Mouse (Mus musculus): ENCODE measurements around the gene Srcin1. TPM values are rescaled to one million over a fixed set of nuclear protein-coding genes. Genes with fewer than 3 reads are reported as not detected.

The Srcin1 gene
- polyA plus RNA-seq, 1 experiment from 2014 or later, result 0.48 TPM

GRCm38 (mm10) chr11:97525313-97525712, 50.7 kb downstream of the Srcin1 start:
- peaks cover 12% of the 10 kb centered on the region for H3K4me1 ChIP-seq
- H3K9me3 ChIP-seq, result no peaks in the 10 kb centered on the region
- H3K27ac ChIP-seq, result no peak overlapping the region
- no peaks in the 10 kb centered on the region for H3K36me3 ChIP-seq
- peaks cover 18% of the 10 kb centered on the region for H3K27me3 ChIP-seq
- no peak overlapping the region for H3K4me3 ChIP-seq
- 85% methylated on average over 6 of the region's 6 CpGs for WGBS
- no peak overlapping the region for H3K9ac ChIP-seq
- no peak for ATAC-seq (ENCODE audit: low FRiP score, low read depth)
- no peak overlapping the region for H3K4me2 ChIP-seq (replicated peaks)

GRCm38 (mm10) chr11:97524306-97524705, 51.7 kb downstream of the Srcin1 start:
- Histone ChIP-seq H3K36me3 (no peaks in the 10 kb centered on the region), H3K4me3 (no peak overlapping the region), H3K27ac (no peak overlapping the region), H3K4me1 (peaks cover 12% of the 10 kb centered on the region), H3K4me2 (replicated peaks) (no peak overlapping the region), H3K9me3 (no peaks in the 10 kb centered on the region), H3K9ac (no peak overlapping the region), H3K27me3 (0 out of 2 replicates have a peak, but pooled peaks cover 9% of the 10 kb centered on the region)
- WGBS, result 38% methylated on average over 9 of the region's 9 CpGs
- ATAC-seq (ENCODE audit: low FRiP score, low read depth), result no peak

- no peak for ATAC-seq (ENCODE audit: low FRiP score, low read depth)
- no peak overlapping the region for H3K4me2 ChIP-seq (replicated peaks)
These were observed 52.1 kb downstream of the Srcin1 start for GRCm38 (mm10) chr11:97523827-97524261.

DNA sequence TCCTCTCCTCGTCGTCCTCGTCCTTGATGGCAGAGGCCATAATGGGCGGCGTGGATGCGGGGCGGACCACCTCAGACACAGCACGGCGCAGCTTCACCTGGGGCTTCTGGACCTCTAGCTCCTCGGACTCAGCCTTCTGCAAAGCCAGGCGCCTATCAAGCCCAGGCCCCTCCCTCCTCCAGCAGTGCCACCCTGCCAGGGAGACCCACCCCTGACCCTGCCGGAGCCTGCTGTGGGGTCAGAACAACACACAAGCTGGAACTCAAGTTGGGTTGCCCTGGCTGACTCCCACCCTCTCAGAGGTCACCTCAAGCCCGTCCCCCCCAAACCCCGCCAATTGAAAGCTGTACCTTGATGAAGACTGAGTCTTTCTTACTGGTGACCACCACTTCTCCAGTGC, 52.9 kb downstream of the Srcin1 start:
- H3K9me3 ChIP-seq, result no peaks in the 10 kb centered on the region
- H3K9ac ChIP-seq, result no peak overlapping the region
- H3K4me2 ChIP-seq (replicated peaks), result no peak overlapping the region
- no peak for ATAC-seq (ENCODE audit: low FRiP score, low read depth)
- WGBS, result 78% methylated on average over 14 of the region's 14 CpGs
- H3K4me1 ChIP-seq, result peaks cover 12% of the 10 kb centered on the region
- no peaks in the 10 kb centered on the region for H3K36me3 ChIP-seq
- no peak overlapping the region for H3K27ac ChIP-seq
- 0 out of 2 replicates have a peak, but pooled peaks cover 3% of the 10 kb centered on the region for H3K27me3 ChIP-seq
- H3K4me3 ChIP-seq, result no peak overlapping the region

More at GRCm38 (mm10) chr11:97523827-97524261, 52.1 kb downstream of the Srcin1 start:
- no peaks in the 10 kb centered on the region for H3K9me3 ChIP-seq
- no peaks in the 10 kb centered on the region for H3K36me3 ChIP-seq
- no peak overlapping the region for H3K4me3 ChIP-seq
- no peak overlapping the region for H3K27ac ChIP-seq
- H3K9ac ChIP-seq, result no peak overlapping the region
- H3K4me1 ChIP-seq, result peaks cover 12% of the 10 kb centered on the region
- H3K27me3 ChIP-seq, result 0 out of 2 replicates have a peak, but pooled peaks cover 8% of the 10 kb centered on the region
- WGBS, result 3% methylated on average over 1 of the region's 1 CpGs

DNA sequence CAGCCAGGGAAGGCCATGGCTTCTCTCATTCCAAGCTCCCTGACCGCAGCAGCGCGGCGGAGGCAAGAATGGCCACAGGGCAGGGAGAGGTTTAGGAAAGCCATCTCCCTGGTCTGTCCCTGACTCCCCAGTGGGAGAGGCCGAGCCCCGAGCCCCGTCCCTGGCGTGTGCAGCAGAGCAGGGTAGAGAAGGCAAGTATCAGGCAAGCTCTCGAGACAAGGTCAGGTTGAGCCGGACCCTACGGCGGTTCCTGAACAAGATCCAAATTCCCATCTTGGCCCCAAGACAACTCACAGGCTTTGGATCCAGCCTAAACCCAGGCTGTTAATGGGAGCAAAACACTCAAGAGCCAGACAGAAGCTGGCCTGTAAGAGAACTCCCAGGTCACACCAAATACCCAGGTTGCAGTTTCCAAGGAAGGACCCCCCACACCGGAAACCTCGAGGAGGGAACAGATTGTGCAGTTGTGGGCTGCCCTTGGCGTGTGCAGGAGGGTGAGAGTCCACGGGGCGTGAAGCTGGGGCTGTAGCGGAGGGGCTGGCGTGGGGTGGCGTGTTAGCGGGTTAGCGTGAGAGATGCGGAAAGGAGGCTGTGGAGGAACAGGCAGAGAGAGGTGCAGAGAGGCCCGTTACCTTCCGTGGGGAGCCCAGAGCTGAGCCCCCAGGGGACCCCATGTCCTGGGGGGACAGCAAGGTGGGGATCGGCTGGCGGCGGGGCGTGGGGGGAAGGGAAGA, 54.1 kb downstream of the Srcin1 start:
- H3K9ac ChIP-seq, result no peak overlapping the region
- no peaks in the 10 kb centered on the region for H3K36me3 ChIP-seq
- H3K27me3 ChIP-seq, result 0 out of 2 replicates have a peak, but pooled peaks cover 3% of the 10 kb centered on the region
- WGBS, result 85% methylated on average over 29 of the region's 29 CpGs
- H3K4me3 ChIP-seq, result no peak overlapping the region
- peaks cover 12% of the 10 kb centered on the region for H3K4me1 ChIP-seq
- no peaks in the 10 kb centered on the region for H3K9me3 ChIP-seq
- ATAC-seq (ENCODE audit: low FRiP score, low read depth), result no peak
- no peak overlapping the region for H3K4me2 ChIP-seq (replicated peaks)
- H3K27ac ChIP-seq, result no peak overlapping the region

DNA sequence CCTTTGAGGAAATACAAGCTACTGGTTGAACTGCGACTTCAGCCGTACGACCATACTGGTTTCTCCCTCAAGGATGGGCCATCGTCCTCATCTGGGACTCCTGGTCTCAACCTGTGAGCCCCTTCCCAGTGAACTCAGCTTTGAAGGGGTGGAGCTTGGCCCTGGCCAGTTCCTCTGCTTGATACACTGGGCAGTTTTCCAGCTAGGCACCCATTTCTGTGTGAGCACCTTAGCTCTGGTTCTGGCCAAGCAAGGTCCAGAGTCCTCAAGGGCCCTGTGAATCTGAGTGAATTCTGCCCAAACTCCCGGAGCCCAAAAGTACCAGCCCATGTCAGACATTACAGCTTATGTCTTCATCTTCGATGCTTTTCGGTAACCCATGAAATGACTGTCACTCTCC, 55.4 kb downstream of the Srcin1 start:
- no peak overlapping the region for H3K4me3 ChIP-seq
- H3K4me2 ChIP-seq (replicated peaks), result no peak overlapping the region
- H3K36me3 ChIP-seq, result no peaks in the 10 kb centered on the region
- no peak overlapping the region for H3K27ac ChIP-seq
- H3K9me3 ChIP-seq, result no peaks in the 10 kb centered on the region
- no peak for ATAC-seq (ENCODE audit: low FRiP score, low read depth)
- H3K9ac ChIP-seq, result no peak overlapping the region
- H3K27me3 ChIP-seq, result no peaks in the 10 kb centered on the region
- H3K4me1 ChIP-seq, result peaks cover 12% of the 10 kb centered on the region
- 88% methylated on average over 7 of the region's 7 CpGs for WGBS

DNA sequence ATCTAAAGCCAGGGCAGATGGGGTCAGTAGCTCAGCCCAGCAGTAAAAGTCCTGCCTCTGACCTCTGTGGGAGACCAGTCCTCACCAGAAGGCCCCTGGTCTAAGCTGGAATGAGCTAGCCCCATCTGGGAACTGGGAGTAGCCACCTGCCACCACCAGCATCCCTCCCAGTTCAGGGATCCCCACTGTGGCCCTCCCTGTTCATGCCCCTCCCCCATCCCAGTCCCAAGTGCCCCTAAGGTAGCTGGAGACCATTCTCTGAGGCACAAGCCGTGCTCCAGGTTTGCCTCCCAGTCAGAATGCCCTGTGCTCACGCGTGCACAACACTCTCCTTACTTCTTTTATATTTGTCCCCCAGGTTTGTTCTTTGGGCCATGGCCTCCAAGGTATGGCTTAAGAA, 62.9 kb downstream of the Srcin1 start:
- ATAC-seq (ENCODE audit: low FRiP score, low read depth), result no peak
- 77% methylated on average over 3 of the region's 3 CpGs for WGBS
- no peaks in the 10 kb centered on the region for H3K36me3 ChIP-seq
- H3K4me3 ChIP-seq, result no peak overlapping the region
- no peak overlapping the region for H3K4me2 ChIP-seq (replicated peaks)
- no peak overlapping the region for H3K27ac ChIP-seq
- no peaks in the 10 kb centered on the region for H3K9me3 ChIP-seq
- 0 out of 2 replicates have a peak, but pooled peaks cover 8% of the 10 kb centered on the region for H3K27me3 ChIP-seq
- H3K9ac ChIP-seq, result no peak overlapping the region
- peaks cover 14% of the 10 kb centered on the region; the same call in 1 of the 2 replicates for H3K4me1 ChIP-seq

- no peak for ATAC-seq (ENCODE audit: low FRiP score, low read depth)
- WGBS, result 67% methylated on average over 6 of the region's 6 CpGs
- H3K4me1 ChIP-seq, result peaks cover 14% of the 10 kb centered on the region; the same call in 1 of the 2 replicates
- H3K27ac ChIP-seq, result no peak overlapping the region
- H3K4me3 ChIP-seq, result no peak overlapping the region
- H3K9me3 ChIP-seq, result no peaks in the 10 kb centered on the region
- H3K27me3 ChIP-seq, result 0 out of 2 replicates have a peak, but pooled peaks cover 8% of the 10 kb centered on the region
- no peak overlapping the region for H3K9ac ChIP-seq
- no peaks in the 10 kb centered on the region for H3K36me3 ChIP-seq
- H3K4me2 ChIP-seq (replicated peaks), result no peak overlapping the region
These were observed 63.5 kb downstream of the Srcin1 start for GRCm38 (mm10) chr11:97512511-97512910.

DNA sequence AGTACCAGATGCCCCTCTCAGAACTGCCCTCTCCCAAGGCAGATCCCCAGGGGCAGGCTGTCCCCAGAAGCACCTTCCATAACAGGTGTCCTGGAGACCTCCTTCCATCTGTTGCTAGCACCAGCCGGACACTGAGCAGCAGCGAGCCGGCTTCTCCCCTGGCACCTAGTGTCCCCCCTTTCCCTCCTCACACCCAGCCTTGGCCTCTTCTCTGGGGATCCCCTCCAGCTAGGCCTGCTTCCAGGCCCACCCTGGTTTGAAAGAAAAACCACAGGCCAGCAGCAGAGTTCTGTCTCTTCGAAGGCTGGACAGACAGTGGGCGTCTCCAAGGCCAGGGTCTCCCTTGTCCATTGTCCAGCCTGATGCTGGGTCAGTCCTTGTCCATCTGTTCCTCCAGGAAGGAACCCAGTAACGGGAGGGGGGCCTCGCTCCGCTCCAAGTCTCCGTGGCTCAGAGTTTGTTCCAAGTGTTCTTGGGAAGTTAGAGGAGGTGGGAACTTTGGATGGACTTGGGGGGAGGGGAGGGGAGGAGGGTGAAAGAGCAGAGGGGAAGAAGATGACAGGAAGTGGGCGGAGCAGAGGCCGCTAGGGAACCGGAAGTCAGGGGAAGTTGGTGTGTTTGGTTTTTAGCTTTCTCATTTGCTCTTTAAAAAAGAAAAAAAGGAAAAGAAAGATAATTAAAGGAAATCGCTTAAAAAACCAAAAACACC, 64.2 kb downstream of the Srcin1 start:
- no peak for ATAC-seq (ENCODE audit: low FRiP score, low read depth)
- 57% methylated on average over 13 of the region's 13 CpGs for WGBS
- no peak overlapping the region for H3K4me2 ChIP-seq (replicated peaks)
- no peaks in the 10 kb centered on the region for H3K9me3 ChIP-seq
- H3K36me3 ChIP-seq, result no peaks in the 10 kb centered on the region
- 0 out of 2 replicates have a peak, but pooled peaks cover 8% of the 10 kb centered on the region for H3K27me3 ChIP-seq
- peaks cover 14% of the 10 kb centered on the region; the same call in 1 of the 2 replicates for H3K4me1 ChIP-seq
- no peak overlapping the region for H3K27ac ChIP-seq
- H3K9ac ChIP-seq, result no peak overlapping the region
- H3K4me3 ChIP-seq, result no peak overlapping the region

- 27% methylated on average over 10 of the region's 10 CpGs for WGBS
- ATAC-seq (ENCODE audit: low FRiP score, low read depth), result no peak
- Histone ChIP-seq H3K4me2 (replicated peaks) (no peak overlapping the region), H3K9ac (no peak overlapping the region), H3K36me3 (no peaks in the 10 kb centered on the region), H3K27ac (no peak overlapping the region), H3K4me3 (no peak overlapping the region), H3K4me1 (peaks cover 14% of the 10 kb centered on the region; the same call in 1 of the 2 replicates), H3K27me3 (0 out of 2 replicates have a peak, but pooled peaks cover 8% of the 10 kb centered on the region), H3K9me3 (no peaks in the 10 kb centered on the region)
These were observed 64.9 kb downstream of the Srcin1 start for GRCm38 (mm10) chr11:97510966-97511660.

- Histone ChIP-seq H3K4me2 (replicated peaks) (no peak overlapping the region), H3K9me3 (no peaks in the 10 kb centered on the region), H3K36me3 (no peaks in the 10 kb centered on the region), H3K4me3 (no peak overlapping the region), H3K27ac (no peak overlapping the region), H3K27me3 (peaks cover 8% of the 10 kb centered on the region; the same call in 1 of the 2 replicates), H3K4me1 (peaks cover 14% of the 10 kb centered on the region; the same call in 1 of the 2 replicates), H3K9ac (no peak overlapping the region)
- 66% methylated on average over 24 of the region's 24 CpGs for WGBS
- ATAC-seq (ENCODE audit: low FRiP score, low read depth), result no peak
These were observed 66.1 kb downstream of the Srcin1 start for GRCm38 (mm10) chr11:97509715-97510485.
